Mouse (Mus musculus) T-helper 17 cell (primary cell): ENCODE measurements around the gene Ccnjl.

Experiments used
- in situ Hi-C, 2 experiments: fragments of 300-600 bp; cut with MboI, MseI; formaldehyde crosslinking; loops; 1 replicate in 1 of 2; 2 replicates in 1 of 2; pipeline ENCODE4 v1.15.1; 2025; ENCODE audit warnings: high pct_unique_total_duplicates in 2 of 2

The Ccnjl gene

DNA sequence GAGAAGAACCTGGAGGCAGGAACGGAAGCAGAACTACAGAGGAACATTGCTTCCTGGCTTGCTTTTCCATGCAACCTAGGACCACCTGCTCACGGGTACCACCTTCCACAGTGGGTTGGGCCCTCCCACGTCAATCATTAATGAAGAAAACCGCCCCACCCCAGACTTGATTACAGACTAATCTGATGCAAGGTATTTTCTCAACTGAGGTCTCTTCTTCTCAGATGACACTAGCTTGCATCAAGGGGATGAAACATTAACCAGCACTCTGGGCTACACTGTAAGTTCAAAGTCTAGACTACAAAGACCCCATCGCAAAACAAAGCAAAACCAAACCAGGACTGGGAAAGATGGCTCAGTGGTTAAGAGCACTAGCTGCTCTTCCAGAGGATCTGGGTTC lies 93.2 kb downstream of the Ccnjl start:
- in situ Hi-C loops = no loop called here

DNA sequence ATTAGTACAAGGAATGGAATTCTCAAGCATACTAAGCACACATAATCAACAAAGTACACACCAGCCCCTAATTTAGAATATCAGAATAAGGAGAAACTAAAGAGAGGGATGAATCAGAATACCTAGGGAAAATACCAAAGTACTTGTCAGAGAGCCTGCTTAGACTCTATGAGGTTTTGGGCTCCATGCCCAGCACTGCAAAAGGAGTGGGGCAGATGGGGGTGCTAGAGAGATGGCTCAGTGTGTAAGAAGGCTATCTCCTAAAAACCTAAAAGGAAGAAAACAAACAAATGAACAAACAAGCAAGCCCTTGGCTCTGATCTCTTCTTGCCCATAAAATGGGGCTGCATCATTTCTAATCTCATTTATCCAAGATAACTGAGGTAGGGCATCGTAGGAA lies 95.8 kb downstream of the Ccnjl start:
- in situ Hi-C loops = no loop called here

DNA sequence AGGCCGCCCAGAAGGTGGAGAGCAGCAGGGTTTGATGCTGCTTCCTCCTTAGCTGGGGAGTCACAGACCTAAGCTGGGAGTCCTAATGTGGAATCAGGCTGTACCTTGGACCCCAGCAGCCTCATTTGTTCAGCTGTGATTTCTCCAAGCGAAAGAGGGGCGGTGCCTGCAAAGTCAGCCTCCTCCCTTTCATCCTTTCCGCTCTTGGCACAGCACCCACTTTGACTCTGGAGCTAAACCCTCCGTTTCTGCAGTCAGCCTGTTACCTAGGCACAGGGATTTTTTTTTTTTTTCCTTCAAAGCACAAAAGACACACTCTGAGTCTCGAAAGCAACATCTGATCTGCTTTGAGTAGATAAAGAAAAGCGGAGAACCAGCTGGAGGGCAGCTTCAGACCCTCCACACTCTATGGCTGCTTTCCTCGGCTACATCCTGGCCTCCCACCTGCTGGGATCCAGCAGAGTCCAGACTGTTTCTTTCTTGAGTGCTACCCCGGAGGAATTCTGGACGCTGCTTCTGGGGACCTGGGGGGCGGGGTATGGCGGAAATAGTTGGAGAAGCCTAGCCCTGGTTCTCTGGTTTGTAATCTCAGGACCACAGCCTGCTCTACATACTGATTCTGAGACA lies 97.8 kb downstream of the Ccnjl start:
- in situ Hi-C loops = no loop called here

DNA sequence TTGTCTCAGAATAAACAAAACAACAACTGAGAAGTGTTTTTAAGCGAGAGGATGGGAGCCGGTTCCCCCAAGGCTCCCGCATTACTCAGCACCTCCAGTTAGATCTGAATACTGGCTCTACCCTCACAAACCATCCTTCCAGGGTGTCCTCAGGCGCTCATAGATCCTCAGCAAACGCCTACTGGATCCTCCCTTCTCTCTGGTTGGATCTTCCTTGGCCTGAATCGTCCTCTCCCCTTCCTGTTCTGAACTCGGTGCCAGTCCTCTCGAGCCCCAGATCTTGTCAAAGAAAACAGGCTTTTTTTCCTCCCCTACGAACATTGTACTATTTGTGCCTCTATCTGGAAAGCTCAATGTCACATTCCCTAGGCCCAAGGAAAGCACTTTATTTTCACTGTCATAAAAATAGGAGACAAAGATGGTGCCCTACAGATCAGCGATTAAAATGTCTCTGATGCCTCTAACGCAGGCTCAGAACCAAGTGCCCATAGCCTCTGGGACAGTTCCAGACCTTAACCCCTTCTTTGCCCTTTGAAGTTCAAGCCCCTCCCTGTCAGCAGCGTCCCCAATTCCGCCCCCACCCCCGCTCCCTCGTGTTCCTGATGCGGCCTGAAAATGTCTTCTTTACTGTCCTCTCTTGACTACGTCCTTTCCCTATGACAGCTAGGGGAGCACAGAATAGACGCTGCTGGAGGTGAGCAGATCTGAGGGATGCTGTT lies 98.5 kb downstream of the Ccnjl start:
- in situ Hi-C loops = no loop called here

DNA sequence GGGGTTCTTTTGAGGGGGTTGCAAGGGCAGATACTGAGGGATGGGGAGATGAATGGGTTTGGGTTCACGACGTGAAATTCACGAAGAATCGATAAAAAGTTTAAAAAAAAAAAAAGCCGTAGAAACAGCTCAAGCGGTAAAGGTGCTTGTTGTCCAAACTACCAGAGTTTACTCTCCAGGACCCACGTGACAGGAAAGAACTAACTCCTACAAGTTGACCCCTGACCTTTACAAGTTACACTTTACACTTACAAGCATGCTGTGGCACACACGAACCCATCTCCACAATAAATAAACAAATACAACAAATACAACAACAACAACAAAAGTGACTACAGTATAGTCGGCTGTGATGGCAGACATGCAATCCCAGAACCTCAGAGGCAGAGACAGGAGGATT lies 103.1 kb downstream of the Ccnjl start:
- in situ Hi-C loops = no loop called here

DNA sequence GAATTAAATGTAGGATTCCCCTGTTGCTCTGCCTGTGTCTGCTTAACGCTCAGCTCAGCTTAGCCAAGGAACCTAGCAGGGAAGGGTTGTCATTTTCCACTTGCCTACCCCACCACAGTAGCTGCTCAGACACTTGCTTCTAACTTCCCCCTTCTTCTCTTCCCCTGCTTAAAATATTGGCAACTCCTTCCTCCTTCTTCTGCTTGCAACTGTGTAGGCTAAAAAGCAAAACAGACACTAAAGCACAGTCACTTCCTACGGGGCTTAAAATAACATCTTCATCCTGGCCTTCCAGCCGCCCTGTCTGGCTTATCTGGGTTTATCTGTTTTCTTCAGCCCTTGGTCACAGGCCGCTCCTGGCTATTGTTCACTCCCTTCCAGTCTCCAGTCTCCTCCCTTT lies 104.0 kb downstream of the Ccnjl start:
- in situ Hi-C loops = no loop called here

DNA sequence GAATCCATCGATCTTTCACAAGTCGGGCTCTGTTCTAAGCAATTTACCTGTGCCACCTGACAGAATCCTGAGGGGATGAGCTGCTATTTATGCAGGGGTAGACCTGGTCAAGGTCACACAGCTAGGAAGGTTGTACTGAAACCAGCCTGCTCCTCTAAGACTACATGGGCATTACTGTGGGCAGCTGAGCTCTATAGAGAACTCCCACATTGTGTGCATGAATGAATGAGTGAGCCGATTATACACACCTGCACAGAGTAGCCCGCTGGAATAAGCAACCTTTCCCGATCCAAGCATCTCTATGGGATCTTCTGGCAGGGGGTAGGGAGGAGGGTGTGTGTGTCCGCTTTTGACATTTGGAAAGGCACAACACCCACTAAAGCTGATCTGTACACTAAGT lies 104.6 kb downstream of the Ccnjl start:
- in situ Hi-C loops = no loop called here

DNA sequence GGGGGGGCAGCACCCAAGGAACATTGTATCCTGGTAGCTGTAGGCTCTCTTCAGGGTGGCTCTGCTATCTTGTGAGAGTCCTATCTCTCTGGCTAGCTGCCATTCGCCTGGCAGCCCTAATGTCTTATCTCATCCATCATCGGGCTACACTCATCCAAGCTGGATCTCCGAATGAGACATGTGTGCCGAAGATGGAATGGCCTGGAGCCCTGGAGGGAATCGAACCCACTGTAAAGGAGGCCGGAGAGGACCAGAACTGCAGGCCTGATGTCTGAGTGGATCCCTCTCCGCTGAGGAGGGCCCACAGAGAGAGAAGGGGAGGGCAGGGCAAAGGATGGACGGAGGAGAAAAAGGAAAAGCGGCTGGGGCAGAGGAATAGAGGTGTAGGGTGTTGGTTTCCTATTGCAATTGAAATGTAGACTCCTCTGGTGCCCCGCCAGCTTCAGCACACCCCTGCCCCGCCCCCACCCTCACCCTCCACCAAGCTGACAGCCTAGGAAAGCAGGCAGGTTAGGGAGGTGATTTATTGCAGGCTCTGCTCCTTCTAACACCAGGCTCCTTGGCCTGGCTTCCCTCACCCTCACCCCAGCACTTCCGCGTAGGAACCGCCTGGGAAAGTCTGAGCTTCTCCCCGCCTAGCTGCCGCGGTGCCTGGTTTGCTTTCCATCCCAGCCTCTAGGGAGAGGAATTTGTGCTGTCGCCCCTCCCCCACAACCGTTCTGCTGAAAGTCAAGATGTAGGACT lies 105.2 kb downstream of the Ccnjl start:
- in situ Hi-C loops = no loop called here
